Mouse (Mus musculus) retina, postnatal 7 days (tissue): ENCODE measurements at regions not wholly inside any gene's neighbourhood (a gene's known extent, or its start where the extent isn't known, plus 50 kb on each side); places are given as distances from the start of the nearest gene placed in this dataset.

Source experiments
- DNase-seq: peaks from one replicate; pipeline ENCODE4 v3.0.0-alpha.2; 2012; ENCODE audit warnings: low read depth, low spot score

DNA sequence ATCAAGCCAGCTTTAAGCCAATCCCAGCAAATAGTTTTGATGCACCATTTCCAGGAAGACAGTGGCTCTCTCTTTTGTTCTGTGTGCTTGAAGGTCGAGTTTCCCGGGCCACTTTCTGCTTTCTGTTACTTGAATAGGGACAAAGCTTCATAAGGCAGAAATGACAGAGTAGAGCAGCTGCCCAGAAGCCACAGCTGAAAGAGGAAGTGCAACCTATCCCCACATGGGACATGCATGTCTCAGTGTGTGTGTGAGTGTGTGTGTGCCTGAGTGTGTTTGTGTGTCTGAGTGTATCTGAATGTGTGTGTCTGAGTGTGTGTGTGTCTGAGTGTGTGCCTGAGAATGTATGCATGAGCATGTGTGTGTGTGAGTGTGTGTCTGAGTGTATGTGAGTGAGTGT, 120.2 kb upstream of the Rreb1 start:
- DNase-seq = no peak

GRCm38 (mm10) chr13:37658519-37658918, 119.7 kb upstream of the Rreb1 start:
- no peak for DNase-seq

- DNase-seq = no peak
Measured at GRCm38 (mm10) chr13:37660083-37660482, 118.1 kb upstream of the Rreb1 start.

- no peak for DNase-seq
Measured at GRCm38 (mm10) chr13:37660668-37661067, 117.5 kb upstream of the Rreb1 start.

- no peak for DNase-seq
Measured at GRCm38 (mm10) chr13:37664116-37664515, 114.1 kb upstream of the Rreb1 start.

- DNase-seq = no peak
Measured at GRCm38 (mm10) chr13:37666207-37667003, 111.8 kb upstream of the Rreb1 start.

DNA sequence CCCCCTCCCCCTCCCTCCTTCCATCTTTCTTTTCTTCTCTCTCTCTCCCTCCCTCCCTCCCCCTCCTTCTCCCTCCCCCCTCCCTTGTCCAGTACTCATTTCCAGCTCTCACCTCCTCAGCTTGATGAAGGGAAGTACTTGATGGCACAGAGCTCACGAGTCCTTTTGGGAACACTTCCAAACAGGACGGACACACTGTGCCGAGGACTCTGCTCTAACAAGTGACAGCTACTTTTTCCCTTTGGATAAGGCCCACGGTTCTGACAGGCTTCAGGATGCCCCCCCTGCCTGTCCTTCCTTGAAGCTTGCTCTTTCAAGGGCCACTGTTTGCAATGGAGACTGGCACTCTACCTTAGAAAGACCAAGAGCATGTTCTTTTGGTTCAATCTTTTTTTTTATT, 110.8 kb upstream of the Rreb1 start:
- DNase-seq = no peak

DNA sequence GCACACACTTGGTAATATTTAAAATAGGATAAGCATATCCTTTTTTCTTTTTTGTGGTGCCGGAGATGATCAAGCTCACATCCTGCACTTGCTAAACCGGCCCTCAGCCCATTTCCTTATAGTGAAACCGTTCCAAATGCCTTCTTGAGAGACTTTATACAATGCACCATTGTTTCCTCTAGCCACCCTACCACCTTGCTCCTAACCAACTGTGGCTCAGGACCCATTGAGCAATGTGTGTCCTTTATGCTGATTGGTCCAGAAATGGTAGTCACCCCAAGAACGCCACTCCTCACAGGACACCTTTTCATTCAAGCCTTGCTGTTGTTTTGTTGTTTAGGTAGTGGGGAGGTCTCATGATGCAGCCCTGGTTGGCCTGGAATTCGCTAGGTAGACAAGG, 110.3 kb upstream of the Rreb1 start:
- DNase-seq = no peak

DNA sequence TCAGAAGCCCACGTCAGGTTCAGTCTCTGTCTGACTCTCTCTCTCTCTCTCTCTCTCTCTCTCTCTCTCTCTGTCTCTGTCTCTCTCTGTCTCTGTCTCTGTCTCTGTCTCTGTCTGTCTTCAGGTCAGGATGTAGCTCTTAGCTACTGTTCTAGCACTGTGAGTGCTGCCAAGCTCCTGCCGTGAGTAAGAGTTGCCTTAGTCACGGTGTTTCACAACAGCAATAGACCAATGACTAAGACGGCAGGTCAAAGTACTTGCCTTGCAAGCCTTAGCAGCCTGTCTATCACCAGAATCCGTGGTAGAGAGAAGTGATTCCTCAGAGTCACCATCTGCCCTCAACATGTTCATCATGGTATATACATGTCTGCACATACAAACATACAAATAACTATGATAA, 107.1 kb upstream of the Rreb1 start:
- no peak for DNase-seq

DNA sequence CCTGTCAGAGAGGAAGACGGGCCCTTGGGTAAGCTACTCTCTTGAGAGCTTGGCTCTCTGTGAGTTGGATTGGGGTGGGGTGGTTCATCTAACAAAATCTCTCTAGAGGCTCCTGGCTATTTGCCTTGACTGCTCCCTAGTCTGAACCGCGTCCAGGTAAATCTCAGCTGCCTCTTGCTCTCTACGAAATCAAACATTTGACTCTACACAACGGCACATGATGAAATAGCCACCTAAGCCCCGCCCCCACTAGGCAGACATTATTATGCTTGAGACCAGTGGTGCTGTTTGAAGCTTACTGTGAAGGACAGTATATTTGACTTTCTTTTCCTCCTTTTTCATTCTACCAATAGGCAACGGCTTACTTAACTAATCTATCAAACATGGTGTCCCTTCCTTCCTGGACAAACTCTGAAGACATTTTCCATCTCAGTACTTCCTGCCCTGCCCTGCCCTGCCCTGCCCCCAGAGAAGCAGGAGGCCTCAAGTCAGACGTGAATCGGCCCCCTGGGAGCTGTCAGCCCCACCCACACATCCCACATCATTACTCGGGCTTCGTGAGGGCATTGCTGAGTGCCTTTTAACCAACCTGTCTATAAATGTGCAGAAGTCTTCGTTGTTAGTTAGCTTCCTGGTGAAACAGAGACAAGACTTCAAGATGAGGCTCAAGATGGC, 103.4 kb upstream of the Rreb1 start:
- no peak for DNase-seq

DNA sequence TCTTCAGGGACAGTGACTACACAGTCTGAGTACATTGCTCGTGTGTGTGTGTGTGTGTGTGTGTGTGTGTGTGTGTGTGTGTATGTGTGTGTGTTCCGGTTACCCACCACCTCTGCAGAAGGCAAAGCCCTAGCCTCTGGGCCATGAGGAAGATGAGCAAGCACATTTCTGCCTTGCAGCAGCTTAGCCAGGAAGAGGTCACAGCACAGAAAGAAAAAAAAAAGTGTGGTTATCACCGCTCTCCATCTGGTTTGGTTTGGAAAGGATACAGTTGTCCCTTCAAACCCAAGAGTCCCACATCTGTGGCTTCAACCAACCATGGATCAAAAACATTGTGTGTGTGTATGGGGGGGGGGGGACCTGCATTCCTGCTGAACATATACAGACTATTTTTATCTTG, 102.5 kb upstream of the Rreb1 start:
- DNase-seq = no peak

- no peak for DNase-seq
Measured at GRCm38 (mm10) chr13:37676912-37677311, 101.3 kb upstream of the Rreb1 start.

- DNase-seq = no peak
Measured at GRCm38 (mm10) chr13:37678251-37678650, 99.9 kb upstream of the Rreb1 start.

- DNase-seq = no peak
Measured at GRCm38 (mm10) chr13:37678772-37679171, 99.4 kb upstream of the Rreb1 start.

DNA sequence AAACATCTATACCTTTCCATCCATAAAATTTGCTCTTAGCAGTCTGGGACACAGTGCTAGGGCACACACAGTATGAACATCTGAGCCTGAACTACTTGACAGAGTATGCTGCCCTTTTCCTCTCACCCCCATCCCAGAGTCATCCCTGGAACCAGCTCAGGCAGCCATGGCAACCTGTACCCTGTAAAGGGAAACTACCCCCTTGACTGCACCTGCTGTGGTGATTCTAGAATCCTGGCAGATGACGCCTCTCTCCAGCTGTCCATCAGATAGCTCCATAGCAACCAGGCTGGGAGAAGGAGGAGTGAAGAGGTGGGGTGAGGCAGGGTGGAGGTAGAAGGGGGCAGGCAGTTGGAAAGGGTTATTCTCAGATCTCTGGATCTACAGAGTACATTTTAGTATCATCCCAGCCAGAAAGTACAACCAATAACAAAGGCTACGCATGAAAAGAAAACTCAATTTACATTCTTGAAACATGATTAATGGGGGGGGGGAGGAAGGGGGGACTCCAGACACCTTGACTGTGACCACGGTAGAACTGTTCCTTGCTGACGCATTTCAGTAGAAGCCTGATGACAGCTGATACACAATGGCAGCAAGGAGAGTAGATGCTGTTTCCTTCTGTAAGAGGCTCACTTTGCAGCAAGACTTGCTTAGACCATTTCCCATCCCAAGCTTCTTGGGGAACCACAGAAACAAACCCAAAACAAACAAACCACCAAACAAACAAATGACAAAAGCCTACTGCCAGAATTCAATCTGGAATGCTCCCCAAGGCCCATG, 97.2 kb upstream of the Rreb1 start:
- peak; percentile 4 for DNase-seq

DNA sequence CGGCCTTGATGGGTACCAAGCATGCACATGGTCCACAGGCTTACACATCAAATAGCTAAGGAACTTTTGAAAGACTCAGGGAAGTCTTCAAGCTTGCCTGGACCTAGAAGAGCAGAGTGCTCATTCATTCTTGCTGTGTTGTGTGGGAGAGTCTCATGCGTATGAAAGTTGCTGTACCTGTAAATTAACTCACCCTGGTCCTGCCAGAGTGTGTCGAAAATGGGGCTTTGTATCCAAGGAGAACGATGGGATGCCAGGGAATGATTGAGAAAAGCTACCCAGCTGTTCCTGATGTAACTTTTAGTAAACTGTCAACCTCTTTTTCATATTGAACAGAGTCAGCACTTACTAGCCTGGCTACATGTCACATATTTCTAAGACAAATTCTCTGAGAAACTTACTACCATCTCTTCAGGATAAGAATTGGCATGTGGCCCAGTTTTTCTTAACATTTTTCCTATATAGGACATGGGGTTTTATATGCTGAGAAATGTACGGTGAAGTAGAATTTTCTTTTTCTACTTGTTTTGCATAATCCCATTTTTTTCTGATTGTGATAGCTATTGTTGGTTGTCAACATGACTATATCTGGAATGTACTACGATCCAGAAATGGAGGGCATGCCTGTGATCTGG, 95.0 kb upstream of the Rreb1 start:
- no peak for DNase-seq

GRCm38 (mm10) chr13:37685617-37686016, 92.6 kb upstream of the Rreb1 start:
- no peak for DNase-seq

DNA sequence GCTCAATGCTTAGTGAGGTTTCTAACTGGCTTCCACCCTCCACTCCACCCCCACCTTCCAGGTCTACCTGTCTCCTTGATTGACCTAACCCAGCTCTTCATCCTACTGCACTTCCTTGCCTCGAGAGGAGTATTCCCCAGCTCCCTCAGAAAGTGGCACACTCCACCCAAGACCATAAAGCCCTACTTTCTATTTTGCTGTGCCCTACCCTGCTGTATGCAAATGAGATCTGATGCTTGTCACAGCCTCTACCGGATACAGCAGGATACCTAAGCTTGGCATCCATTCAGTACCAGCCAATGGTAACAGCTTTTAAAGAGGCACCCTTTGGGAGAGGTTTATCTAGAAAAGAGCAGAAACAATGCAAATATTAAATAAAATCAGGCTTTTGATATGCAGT, 92.1 kb upstream of the Rreb1 start:
- DNase-seq = no peak

GRCm38 (mm10) chr13:37689127-37689777, 88.9 kb upstream of the Rreb1 start:
- no peak for DNase-seq

GRCm38 (mm10) chr13:37691855-37692445, 86.2 kb upstream of the Rreb1 start:
- no peak for DNase-seq

- no peak for DNase-seq
Measured at GRCm38 (mm10) chr13:37693617-37694016, 84.6 kb upstream of the Rreb1 start.
